Mouse (Mus musculus): Measurements from ENCODE around the gene Kcnh3. TPM values are rescaled to one million over a fixed set of nuclear protein-coding genes. Genes with fewer than 3 reads are reported as not detected.

Kcnh3 gene
- polyA plus RNA-seq, 1 experiment from 2014 or later, result 1.4 TPM

- ATAC-seq (ENCODE audit: low FRiP score, low TSS enrichment), result no peak
- WGBS, result 84% methylated on average over 11 of the region's 11 CpGs
- peaks cover 10% of the 10 kb centered on the region; the same call in 1 of the 2 replicates for H3K27me3 ChIP-seq (ENCODE audit: control insufficient read depth, insufficient read depth, low read length)
- H3K4me1 ChIP-seq (ENCODE audit: control insufficient read depth, insufficient read depth, low read length), result no peaks in the 10 kb centered on the region
- H3K27ac ChIP-seq (ENCODE audit: low read depth, low read length), result no peak overlapping the region
- H3K9me3 ChIP-seq (ENCODE audit: control insufficient read depth, low read length), result no peaks in the 10 kb centered on the region; the same call in 1 of the 2 replicates
- no peak overlapping the region for H3K4me3 ChIP-seq (ENCODE audit: low read length)
- H3K36me3 ChIP-seq (ENCODE audit: control insufficient read depth, insufficient read depth, low read length), result peaks cover 34% of the 10 kb centered on the region
- H3K9ac ChIP-seq (ENCODE audit: low read depth, low read length), result no peak overlapping the region
- H3K4me2 ChIP-seq (replicated peaks; ENCODE audit: low read depth, low read length), result no peak overlapping the region
Observed at GRCm38 (mm10) chr15:99215741-99216463, 8.8 kb upstream of the Kcnh3 start.

- Histone ChIP-seq H3K4me1 (ENCODE audit: control insufficient read depth, insufficient read depth, low read length) (peaks cover 4% of the 10 kb centered on the region; the same call in 1 of the 2 replicates), H3K27ac (ENCODE audit: low read depth, low read length) (no peak overlapping the region), H3K9ac (ENCODE audit: low read depth, low read length) (no peak overlapping the region)
Observed at GRCm38 (mm10) chr15:99217630-99218029, 7.0 kb upstream of the Kcnh3 start.

GRCm38 (mm10) chr15:99221315-99221952, 3.2 kb upstream of the Kcnh3 start:
- Histone ChIP-seq H3K36me3 (ENCODE audit: control insufficient read depth, insufficient read depth, low read length) (no peaks in the 10 kb centered on the region), H3K4me1 (ENCODE audit: control insufficient read depth, insufficient read depth, low read length) (peaks cover 25% of the 10 kb centered on the region), H3K27ac (ENCODE audit: low read depth, low read length) (no peak overlapping the region), H3K27me3 (ENCODE audit: control insufficient read depth, insufficient read depth, low read length) (peaks cover 63% of the 10 kb centered on the region), H3K9ac (ENCODE audit: low read depth, low read length) (no peak overlapping the region), H3K4me3 (ENCODE audit: low read length) (no peak overlapping the region), H3K9me3 (ENCODE audit: control insufficient read depth, low read length) (no peaks in the 10 kb centered on the region), H3K4me2 (replicated peaks; ENCODE audit: low read depth, low read length) (no peak overlapping the region)
- WGBS, result 6% methylated on average over 8 of the region's 8 CpGs
- ATAC-seq (ENCODE audit: low FRiP score, low TSS enrichment), result no peak

More at GRCm38 (mm10) chr15:99217630-99218029, 7.0 kb upstream of the Kcnh3 start:
- H3K9me3 ChIP-seq (ENCODE audit: control insufficient read depth, low read length), result no peaks in the 10 kb centered on the region; the same call in 1 of the 2 replicates
- peaks cover 17% of the 10 kb centered on the region for H3K36me3 ChIP-seq (ENCODE audit: control insufficient read depth, insufficient read depth, low read length)
- 90% methylated on average over 4 of the region's 4 CpGs for WGBS
- no peak for ATAC-seq (ENCODE audit: low FRiP score, low TSS enrichment)
- H3K27me3 ChIP-seq (ENCODE audit: control insufficient read depth, insufficient read depth, low read length), result peaks cover 27% of the 10 kb centered on the region
- H3K4me3 ChIP-seq (ENCODE audit: low read length), result no peak overlapping the region
- no peak overlapping the region for H3K4me2 ChIP-seq (replicated peaks; ENCODE audit: low read depth, low read length)

GRCm38 (mm10) chr15:99222794-99223584, 1.7 kb upstream of the Kcnh3 start:
- no peak overlapping the region for H3K27ac ChIP-seq (ENCODE audit: low read depth, low read length)
- no peaks in the 10 kb centered on the region for H3K36me3 ChIP-seq (ENCODE audit: control insufficient read depth, insufficient read depth, low read length)
- H3K9me3 ChIP-seq (ENCODE audit: control insufficient read depth, low read length), result no peaks in the 10 kb centered on the region
- H3K4me3 ChIP-seq (ENCODE audit: low read length), result peak overlapping the region; percentile 43
- H3K4me1 ChIP-seq (ENCODE audit: control insufficient read depth, insufficient read depth, low read length), result peaks cover 25% of the 10 kb centered on the region
- ATAC-seq (ENCODE audit: low FRiP score, low TSS enrichment), result no peak
- 8% methylated on average over 18 of the region's 18 CpGs for WGBS
- peak overlapping the region; percentile 60 for H3K4me2 ChIP-seq (replicated peaks; ENCODE audit: low read depth, low read length)
- H3K27me3 ChIP-seq (ENCODE audit: control insufficient read depth, insufficient read depth, low read length), result peaks cover 79% of the 10 kb centered on the region
- H3K9ac ChIP-seq (ENCODE audit: low read depth, low read length), result no peak overlapping the region

- Histone ChIP-seq H3K4me2 (replicated peaks; ENCODE audit: low read depth, low read length) (peak overlapping the region; percentile 60), H3K9ac (ENCODE audit: low read depth, low read length) (no peak overlapping the region), H3K4me1 (ENCODE audit: control insufficient read depth, insufficient read depth, low read length) (peaks cover 25% of the 10 kb centered on the region), H3K27ac (ENCODE audit: low read depth, low read length) (no peak overlapping the region), H3K4me3 (ENCODE audit: low read length) (peak overlapping the region; percentile 43), H3K9me3 (ENCODE audit: control insufficient read depth, low read length) (no peaks in the 10 kb centered on the region), H3K36me3 (ENCODE audit: control insufficient read depth, insufficient read depth, low read length) (no peaks in the 10 kb centered on the region), H3K27me3 (ENCODE audit: control insufficient read depth, insufficient read depth, low read length) (peaks cover 85% of the 10 kb centered on the region)
- ATAC-seq (ENCODE audit: low FRiP score, low TSS enrichment), result no peak
- under 1% methylated on average over 44 of the region's 46 CpGs for WGBS
Observed at GRCm38 (mm10) chr15:99223585-99224207, 965 bp upstream of the Kcnh3 start.

- no peaks in the 10 kb centered on the region for H3K9me3 ChIP-seq (ENCODE audit: control insufficient read depth, low read length)
- peaks cover 25% of the 10 kb centered on the region for H3K4me1 ChIP-seq (ENCODE audit: control insufficient read depth, insufficient read depth, low read length)
- H3K4me2 ChIP-seq (replicated peaks; ENCODE audit: low read depth, low read length), result peak overlapping the region; percentile 60
- H3K9ac ChIP-seq (ENCODE audit: low read depth, low read length), result no peak overlapping the region
- H3K27ac ChIP-seq (ENCODE audit: low read depth, low read length), result no peak overlapping the region
- ATAC-seq (ENCODE audit: low FRiP score, low TSS enrichment), result no peak
- peak overlapping the region; percentile 43 for H3K4me3 ChIP-seq (ENCODE audit: low read length)
- H3K36me3 ChIP-seq (ENCODE audit: control insufficient read depth, insufficient read depth, low read length), result no peaks in the 10 kb centered on the region
- peaks cover 82% of the 10 kb centered on the region for H3K27me3 ChIP-seq (ENCODE audit: control insufficient read depth, insufficient read depth, low read length)
- under 1% methylated on average over 22 of the region's 22 CpGs for WGBS
Observed at GRCm38 (mm10) chr15:99225081-99225810, 585 bp downstream of the Kcnh3 start.

GRCm38 (mm10) chr15:99226090-99226489, 1.4 kb downstream of the Kcnh3 start:
- Histone ChIP-seq H3K4me2 (replicated peaks; ENCODE audit: low read depth, low read length) (no peak overlapping the region; the same call in none of the 2 replicates), H3K9me3 (ENCODE audit: control insufficient read depth, low read length) (no peaks in the 10 kb centered on the region), H3K27ac (ENCODE audit: low read depth, low read length) (no peak overlapping the region), H3K4me3 (ENCODE audit: low read length) (peak overlapping the region; percentile 43; the same call in 1 of the 2 replicates), H3K27me3 (ENCODE audit: control insufficient read depth, insufficient read depth, low read length) (peaks cover 82% of the 10 kb centered on the region), H3K36me3 (ENCODE audit: control insufficient read depth, insufficient read depth, low read length) (no peaks in the 10 kb centered on the region), H3K9ac (ENCODE audit: low read depth, low read length) (no peak overlapping the region), H3K4me1 (ENCODE audit: control insufficient read depth, insufficient read depth, low read length) (peaks cover 25% of the 10 kb centered on the region)
- ATAC-seq (ENCODE audit: low FRiP score, low TSS enrichment), result no peak
- WGBS, result 20% methylated on average over 14 of the region's 14 CpGs

- H3K4me3 ChIP-seq (ENCODE audit: low read length), result no peak overlapping the region
- peaks cover 33% of the 10 kb centered on the region for H3K27me3 ChIP-seq (ENCODE audit: control insufficient read depth, insufficient read depth, low read length)
- WGBS, result 72% methylated on average over 10 of the region's 10 CpGs
Observed at GRCm38 (mm10) chr15:99231998-99232397, 7.3 kb downstream of the Kcnh3 start.

More at GRCm38 (mm10) chr15:99231998-99232397, 7.3 kb downstream of the Kcnh3 start:
- no peak overlapping the region for H3K4me2 ChIP-seq (replicated peaks; ENCODE audit: low read depth, low read length)
- no peaks in the 10 kb centered on the region for H3K36me3 ChIP-seq (ENCODE audit: control insufficient read depth, insufficient read depth, low read length)
- no peak for ATAC-seq (ENCODE audit: low FRiP score, low TSS enrichment)
- H3K27ac ChIP-seq (ENCODE audit: low read depth, low read length), result no peak overlapping the region
- no peaks in the 10 kb centered on the region for H3K4me1 ChIP-seq (ENCODE audit: control insufficient read depth, insufficient read depth, low read length)
- no peak overlapping the region for H3K9ac ChIP-seq (ENCODE audit: low read depth, low read length)
- no peaks in the 10 kb centered on the region for H3K9me3 ChIP-seq (ENCODE audit: control insufficient read depth, low read length)
